Comparison of ENCODE assay signal across 28 mouse cellular contexts in genomic region chr16:36627740-36628139, GRCm38 (mm10).
"Had no signal": no experiment of that assay in that cellular context is flagged by ENCODE, and none has a peak within 500 bp of the region (broad histone marks: within the 10 kb centered on the region; RNA-seq: fewer than 3 reads in every experiment).

No protein-coding gene starts in this region.

- H3K4me1 ChIP-seq: heart, embryonic 12.5 days; hindbrain, embryonic 10.5 days; hindbrain, embryonic 12.5 days; hindbrain, embryonic 15.5 days; kidney, embryonic 15.5 days; limb, embryonic 10.5 days; limb, embryonic 12.5 days; liver, embryonic 15.5 days had no signal

- H3K9ac ChIP-seq: heart, embryonic 12.5 days; hindbrain, embryonic 12.5 days; hindbrain, embryonic 15.5 days; kidney, embryonic 15.5 days; limb, embryonic 12.5 days; liver, embryonic 13.5 days; liver, embryonic 15.5 days had no signal

- H3K27me3 ChIP-seq: heart, embryonic 12.5 days; hindbrain, embryonic 12.5 days; hindbrain, embryonic 15.5 days; kidney, embryonic 15.5 days; limb, embryonic 12.5 days; liver, embryonic 13.5 days; liver, embryonic 15.5 days had no signal

- H3K9me3 ChIP-seq: heart, embryonic 12.5 days; hindbrain, embryonic 10.5 days; hindbrain, embryonic 12.5 days; hindbrain, embryonic 15.5 days; kidney, embryonic 15.5 days; limb, embryonic 10.5 days; limb, embryonic 12.5 days; liver, embryonic 13.5 days; liver, embryonic 15.5 days had no signal

- H3K27ac ChIP-seq: gastrocnemius, adult 2 months; heart, adult 2 months; hindbrain, embryonic 10.5 days; hindbrain, embryonic 12.5 days; hindbrain, embryonic 15.5 days; hindbrain, postnatal 0 days; kidney, embryonic 15.5 days; kidney, postnatal 0 days; left cerebral cortex, adult 2 months; limb, embryonic 10.5 days; limb, embryonic 12.5 days; liver, embryonic 13.5 days; liver, embryonic 15.5 days had no signal

- H3K36me3 ChIP-seq: heart, embryonic 12.5 days; hindbrain, embryonic 10.5 days; hindbrain, embryonic 12.5 days; hindbrain, embryonic 15.5 days; kidney, embryonic 15.5 days; limb, embryonic 10.5 days; limb, embryonic 12.5 days; liver, embryonic 13.5 days; liver, embryonic 15.5 days had no signal

- H3K4me3 ChIP-seq: gastrocnemius, adult 2 months; heart, adult 2 months; heart, embryonic 12.5 days; hindbrain, embryonic 10.5 days; hindbrain, embryonic 12.5 days; hindbrain, embryonic 15.5 days; kidney, embryonic 15.5 days; left cerebral cortex, adult 2 months; limb, embryonic 10.5 days; limb, embryonic 12.5 days; liver, embryonic 13.5 days; liver, embryonic 15.5 days had no signal

- H3K4me2 ChIP-seq: heart, embryonic 12.5 days; hindbrain, embryonic 12.5 days; hindbrain, embryonic 15.5 days; kidney, embryonic 15.5 days; limb, embryonic 12.5 days; liver, embryonic 11.5 days; liver, embryonic 13.5 days; liver, embryonic 15.5 days had no signal

- DNase-seq: gastrocnemius, adult 2 months; gastrocnemius, postnatal 10 days; gastrocnemius, postnatal 25 days; heart, adult 2 months; heart, postnatal 10 days; heart, postnatal 4 days; kidney, adult 11 months; kidney, adult 2 months; kidney, adult 9 months; kidney, postnatal 14 days; kidney, postnatal 36 days; layer of hippocampus, adult 9-11 months; layer of hippocampus, postnatal 36 days; liver; liver, embryonic 13.5 days had no signal

- ATAC-seq: hindbrain, postnatal 0 days; intestine, embryonic 16.5 days had no signal
